Mouse (Mus musculus) bone marrow macrophage, adult 2 months (primary cell): ENCODE data around the gene Parp1.

Experiments used
- CTCF ChIP-seq: IDR thresholded peaks from 2 replicates; pipeline ENCODE4 v1.5.1; 2012; ENCODE audit warnings: low read depth, mild to moderate bottlenecking, low read length, moderate library complexity
- POLR2A ChIP-seq: IDR thresholded peaks from 2 replicates; pipeline ENCODE4 v1.6.1; 2012; ENCODE audit warnings: mild to moderate bottlenecking, low read depth, low read length, borderline replicate concordance

GRCm38 (mm10) chr1:180587792-180588442 is 19.2 kb downstream of the Parp1 start:
- TF ChIP-seq POLR2A (no peak), CTCF (no peak)
